Mouse (Mus musculus): Measurements from ENCODE around the gene Ltbp1. TPM values are rescaled to one million over a fixed set of nuclear protein-coding genes. Genes with fewer than 3 reads are reported as not detected.

Ltbp1 gene
- polyA plus RNA-seq, 1 experiment from 2014 or later: 14.2 TPM

- no peak for ATAC-seq (replicated peaks; ENCODE audit: insufficient number of reproducible peaks, low FRiP score, low TSS enrichment, low read depth)
Observed at GRCm38 (mm10) chr17:75010955-75011354, 5.6 kb downstream of the Ltbp1 start.

GRCm38 (mm10) chr17:75013211-75013610 is 7.8 kb downstream of the Ltbp1 start:
- Histone ChIP-seq H3K4me1 (ENCODE audit: control insufficient read depth, insufficient read depth, low read length) (no peaks in the 10 kb centered on the region), H3K36me3 (replicated peaks; ENCODE audit: control insufficient read depth, insufficient read depth, low read depth, low read length) (no peaks in the 10 kb centered on the region), H3K9me3 (replicated peaks; ENCODE audit: control insufficient read depth, low read length) (no peaks in the 10 kb centered on the region), H3K4me2 (ENCODE audit: low read depth, low read length) (no peak overlapping the region), H3K27ac (replicated peaks; ENCODE audit: low read depth, low read length) (no peak overlapping the region), H3K27me3 (ENCODE audit: control insufficient read depth, insufficient read depth, low read length) (no peaks in the 10 kb centered on the region), H3K9ac (replicated peaks; ENCODE audit: low read length) (no peak overlapping the region), H3K4me3 (ENCODE audit: low read depth, low read length) (no peak overlapping the region)
- 78% methylated on average over 4 of the region's 4 CpGs for WGBS
- DNase-seq (ENCODE audit: low spot score): no peak
- ATAC-seq (replicated peaks; ENCODE audit: insufficient number of reproducible peaks, low FRiP score, low TSS enrichment, low read depth): no peak

More at GRCm38 (mm10) chr17:75010955-75011354, 5.6 kb downstream of the Ltbp1 start:
- Histone ChIP-seq H3K4me3 (ENCODE audit: low read depth, low read length) (no peak overlapping the region), H3K9me3 (replicated peaks; ENCODE audit: control insufficient read depth, low read length) (no peaks in the 10 kb centered on the region), H3K4me1 (ENCODE audit: control insufficient read depth, insufficient read depth, low read length) (no peaks in the 10 kb centered on the region; the same call in 1 of the 2 replicates), H3K27ac (replicated peaks; ENCODE audit: low read depth, low read length) (no peak overlapping the region), H3K9ac (replicated peaks; ENCODE audit: low read length) (no peak overlapping the region), H3K36me3 (replicated peaks; ENCODE audit: control insufficient read depth, insufficient read depth, low read depth, low read length) (no peaks in the 10 kb centered on the region), H3K4me2 (ENCODE audit: low read depth, low read length) (no peak overlapping the region), H3K27me3 (ENCODE audit: control insufficient read depth, insufficient read depth, low read length) (no peaks in the 10 kb centered on the region)
- no peak for DNase-seq (ENCODE audit: low spot score)
- WGBS: 86% methylated on average over 6 of the region's 6 CpGs

GRCm38 (mm10) chr17:75013868-75014267 is 8.5 kb downstream of the Ltbp1 start:
- Histone ChIP-seq H3K9ac (replicated peaks; ENCODE audit: low read length) (no peak overlapping the region), H3K4me1 (ENCODE audit: control insufficient read depth, insufficient read depth, low read length) (no peaks in the 10 kb centered on the region), H3K27ac (replicated peaks; ENCODE audit: low read depth, low read length) (0 out of 2 replicates have a peak overlapping the region, but pooled peaks have one; percentile 20), H3K4me2 (ENCODE audit: low read depth, low read length) (no peak overlapping the region), H3K4me3 (ENCODE audit: low read depth, low read length) (no peak overlapping the region), H3K27me3 (ENCODE audit: control insufficient read depth, insufficient read depth, low read length) (no peaks in the 10 kb centered on the region), H3K36me3 (replicated peaks; ENCODE audit: control insufficient read depth, insufficient read depth, low read depth, low read length) (no peaks in the 10 kb centered on the region), H3K9me3 (replicated peaks; ENCODE audit: control insufficient read depth, low read length) (no peaks in the 10 kb centered on the region)
- ATAC-seq (replicated peaks; ENCODE audit: insufficient number of reproducible peaks, low FRiP score, low TSS enrichment, low read depth) (no peak), DNase-seq (ENCODE audit: low spot score) (no peak)
- 79% methylated on average over 10 of the region's 10 CpGs for WGBS

- H3K9ac ChIP-seq (replicated peaks; ENCODE audit: low read length): no peak overlapping the region
- no peak overlapping the region for H3K4me3 ChIP-seq (ENCODE audit: low read depth, low read length)
- ATAC-seq (replicated peaks; ENCODE audit: insufficient number of reproducible peaks, low FRiP score, low TSS enrichment, low read depth) (0 out of 2 replicates have a peak, but pooled peaks have one; percentile 31), DNase-seq (ENCODE audit: low spot score) (no peak)
- 0 out of 2 replicates have a peak overlapping the region, but pooled peaks have one; percentile 20 for H3K27ac ChIP-seq (replicated peaks; ENCODE audit: low read depth, low read length)
- H3K4me2 ChIP-seq (ENCODE audit: low read depth, low read length): no peak overlapping the region
- H3K4me1 ChIP-seq (ENCODE audit: control insufficient read depth, insufficient read depth, low read length): no peaks in the 10 kb centered on the region
- no peaks in the 10 kb centered on the region for H3K27me3 ChIP-seq (ENCODE audit: control insufficient read depth, insufficient read depth, low read length)
- whole genome bisulfite sequencing: 62% methylated on average over 24 of the region's 24 CpGs
- H3K9me3 ChIP-seq (replicated peaks; ENCODE audit: control insufficient read depth, low read length): no peaks in the 10 kb centered on the region
- H3K36me3 ChIP-seq (replicated peaks; ENCODE audit: control insufficient read depth, insufficient read depth, low read depth, low read length): no peaks in the 10 kb centered on the region
Observed at GRCm38 (mm10) chr17:75014601-75015356, 9.4 kb downstream of the Ltbp1 start.

GRCm38 (mm10) chr17:75015546-75015945 is 10.2 kb downstream of the Ltbp1 start:
- Histone ChIP-seq H3K4me2 (ENCODE audit: low read depth, low read length) (no peak overlapping the region), H3K9ac (replicated peaks; ENCODE audit: low read length) (no peak overlapping the region), H3K27me3 (ENCODE audit: control insufficient read depth, insufficient read depth, low read length) (no peaks in the 10 kb centered on the region), H3K36me3 (replicated peaks; ENCODE audit: control insufficient read depth, insufficient read depth, low read depth, low read length) (no peaks in the 10 kb centered on the region), H3K9me3 (replicated peaks; ENCODE audit: control insufficient read depth, low read length) (no peaks in the 10 kb centered on the region), H3K4me1 (ENCODE audit: control insufficient read depth, insufficient read depth, low read length) (no peaks in the 10 kb centered on the region), H3K27ac (replicated peaks; ENCODE audit: low read depth, low read length) (no peak overlapping the region), H3K4me3 (ENCODE audit: low read depth, low read length) (no peak overlapping the region)
- WGBS: 85% methylated on average over 6 of the region's 6 CpGs
- ATAC-seq (replicated peaks; ENCODE audit: insufficient number of reproducible peaks, low FRiP score, low TSS enrichment, low read depth): no peak
- DNase-seq (ENCODE audit: low spot score): no peak

- no peak overlapping the region for H3K4me3 ChIP-seq (ENCODE audit: low read depth, low read length)
- no peak overlapping the region for H3K4me2 ChIP-seq (ENCODE audit: low read depth, low read length)
- H3K27me3 ChIP-seq (ENCODE audit: control insufficient read depth, insufficient read depth, low read length): no peaks in the 10 kb centered on the region
- H3K4me1 ChIP-seq (ENCODE audit: control insufficient read depth, insufficient read depth, low read length): no peaks in the 10 kb centered on the region
- no peak for ATAC-seq (replicated peaks; ENCODE audit: insufficient number of reproducible peaks, low FRiP score, low TSS enrichment, low read depth)
- no peaks in the 10 kb centered on the region for H3K36me3 ChIP-seq (replicated peaks; ENCODE audit: control insufficient read depth, insufficient read depth, low read depth, low read length)
- H3K9ac ChIP-seq (replicated peaks; ENCODE audit: low read length): no peak overlapping the region
- DNase-seq (ENCODE audit: low spot score): peak; percentile 46
- no peaks in the 10 kb centered on the region for H3K9me3 ChIP-seq (replicated peaks; ENCODE audit: control insufficient read depth, low read length)
- 62% methylated on average over 7 of the region's 7 CpGs for WGBS
- no peak overlapping the region for H3K27ac ChIP-seq (replicated peaks; ENCODE audit: low read depth, low read length)
Observed at GRCm38 (mm10) chr17:75017423-75017822, 12.1 kb downstream of the Ltbp1 start.

GRCm38 (mm10) chr17:75018142-75018541 is 12.8 kb downstream of the Ltbp1 start:
- Histone ChIP-seq H3K9me3 (replicated peaks; ENCODE audit: control insufficient read depth, low read length) (no peaks in the 10 kb centered on the region), H3K4me3 (ENCODE audit: low read depth, low read length) (no peak overlapping the region), H3K36me3 (replicated peaks; ENCODE audit: control insufficient read depth, insufficient read depth, low read depth, low read length) (no peaks in the 10 kb centered on the region), H3K9ac (replicated peaks; ENCODE audit: low read length) (no peak overlapping the region), H3K27me3 (ENCODE audit: control insufficient read depth, insufficient read depth, low read length) (no peaks in the 10 kb centered on the region), H3K4me2 (ENCODE audit: low read depth, low read length) (no peak overlapping the region), H3K4me1 (ENCODE audit: control insufficient read depth, insufficient read depth, low read length) (no peaks in the 10 kb centered on the region), H3K27ac (replicated peaks; ENCODE audit: low read depth, low read length) (no peak overlapping the region)
- DNase-seq (ENCODE audit: low spot score) (no peak), ATAC-seq (replicated peaks; ENCODE audit: insufficient number of reproducible peaks, low FRiP score, low TSS enrichment, low read depth) (no peak)
- 89% methylated on average over 5 of the region's 5 CpGs for WGBS

GRCm38 (mm10) chr17:75020026-75020425 is 14.7 kb downstream of the Ltbp1 start:
- peak; percentile 71 for DNase-seq (ENCODE audit: low spot score)

More at GRCm38 (mm10) chr17:75020026-75020425, 14.7 kb downstream of the Ltbp1 start:
- ATAC-seq (replicated peaks; ENCODE audit: insufficient number of reproducible peaks, low FRiP score, low TSS enrichment, low read depth): peak; percentile 83
- no peaks in the 10 kb centered on the region for H3K36me3 ChIP-seq (replicated peaks; ENCODE audit: control insufficient read depth, insufficient read depth, low read depth, low read length)
- no peak overlapping the region for H3K27ac ChIP-seq (replicated peaks; ENCODE audit: low read depth, low read length)
- H3K4me2 ChIP-seq (ENCODE audit: low read depth, low read length): no peak overlapping the region
- WGBS: 17% methylated on average over 7 of the region's 7 CpGs
- no peaks in the 10 kb centered on the region for H3K9me3 ChIP-seq (replicated peaks; ENCODE audit: control insufficient read depth, low read length)
- H3K4me1 ChIP-seq (ENCODE audit: control insufficient read depth, insufficient read depth, low read length): no peaks in the 10 kb centered on the region
- H3K4me3 ChIP-seq (ENCODE audit: low read depth, low read length): no peak overlapping the region
- no peak overlapping the region for H3K9ac ChIP-seq (replicated peaks; ENCODE audit: low read length)
- no peaks in the 10 kb centered on the region for H3K27me3 ChIP-seq (ENCODE audit: control insufficient read depth, insufficient read depth, low read length)

Data from embryonic facial prominence, embryonic 11.5 days (tissue).